Mouse (Mus musculus): ENCODE results near the gene Eml1. TPM values are rescaled to one million over a fixed set of nuclear protein-coding genes. Genes with fewer than 3 reads are reported as not detected.

Eml1 gene
- polyA plus RNA-seq, 1 experiment from 2014 or later, result 10.6 TPM

- H3K4me3 ChIP-seq, result no peak overlapping the region
- no peak overlapping the region for H3K27ac ChIP-seq
- H3K9me3 ChIP-seq (replicated peaks), result no peaks in the 10 kb centered on the region
- no peaks in the 10 kb centered on the region for H3K36me3 ChIP-seq
- H3K9ac ChIP-seq, result no peak overlapping the region
- H3K4me2 ChIP-seq, result no peak overlapping the region
- no peaks in the 10 kb centered on the region for H3K4me1 ChIP-seq
- no peak for ATAC-seq
- 56% methylated on average over 16 of the region's 16 CpGs for WGBS (ENCODE audit: insufficient replicate concordance)
- peaks cover 42% of the 10 kb centered on the region for H3K27me3 ChIP-seq (replicated peaks)
Observed at GRCm38 (mm10) chr12:108452151-108452874, 81.6 kb downstream of the Eml1 start.

GRCm38 (mm10) chr12:108453561-108454044, 82.8 kb downstream of the Eml1 start:
- no peak overlapping the region for H3K4me2 ChIP-seq
- no peak overlapping the region for H3K9ac ChIP-seq
- 39% methylated on average over 8 of the region's 8 CpGs for WGBS (ENCODE audit: insufficient replicate concordance)
- peaks cover 37% of the 10 kb centered on the region for H3K27me3 ChIP-seq (replicated peaks)
- H3K4me1 ChIP-seq, result no peaks in the 10 kb centered on the region
- H3K9me3 ChIP-seq (replicated peaks), result no peaks in the 10 kb centered on the region
- H3K4me3 ChIP-seq, result no peak overlapping the region
- no peak overlapping the region for H3K27ac ChIP-seq
- no peaks in the 10 kb centered on the region for H3K36me3 ChIP-seq
- ATAC-seq, result no peak

GRCm38 (mm10) chr12:108455004-108455403, 84.2 kb downstream of the Eml1 start:
- Histone ChIP-seq H3K9ac (no peak overlapping the region), H3K36me3 (no peaks in the 10 kb centered on the region), H3K9me3 (replicated peaks) (no peaks in the 10 kb centered on the region), H3K27me3 (replicated peaks) (peaks cover 26% of the 10 kb centered on the region), H3K4me1 (no peaks in the 10 kb centered on the region), H3K27ac (no peak overlapping the region), H3K4me3 (no peak overlapping the region), H3K4me2 (no peak overlapping the region)
- 69% methylated on average over 4 of the region's 4 CpGs for whole genome bisulfite sequencing (ENCODE audit: insufficient replicate concordance)
- no peak for ATAC-seq

- 52% methylated on average over 1 of the region's 1 CpGs for WGBS (ENCODE audit: insufficient replicate concordance)
- Histone ChIP-seq H3K4me1 (no peaks in the 10 kb centered on the region), H3K4me3 (no peak overlapping the region), H3K4me2 (no peak overlapping the region), H3K9ac (no peak overlapping the region), H3K27me3 (replicated peaks) (0 out of 2 replicates have a peak, but pooled peaks cover 7% of the 10 kb centered on the region), H3K36me3 (no peaks in the 10 kb centered on the region), H3K27ac (no peak overlapping the region), H3K9me3 (replicated peaks) (no peaks in the 10 kb centered on the region)
- no peak for ATAC-seq
Observed at GRCm38 (mm10) chr12:108472898-108473297, 102.1 kb downstream of the Eml1 start.

GRCm38 (mm10) chr12:108474440-108474839, 103.7 kb downstream of the Eml1 start:
- no peak for ATAC-seq
- Histone ChIP-seq H3K4me2 (no peak overlapping the region), H3K36me3 (no peaks in the 10 kb centered on the region), H3K9me3 (replicated peaks) (no peaks in the 10 kb centered on the region), H3K27ac (no peak overlapping the region), H3K27me3 (replicated peaks) (0 out of 2 replicates have a peak, but pooled peaks cover 4% of the 10 kb centered on the region), H3K9ac (no peak overlapping the region), H3K4me1 (no peaks in the 10 kb centered on the region), H3K4me3 (no peak overlapping the region)
- 55% methylated on average over 3 of the region's 3 CpGs for WGBS (ENCODE audit: insufficient replicate concordance)

- no peak overlapping the region for H3K4me2 ChIP-seq
- H3K4me1 ChIP-seq, result no peaks in the 10 kb centered on the region
- ATAC-seq, result no peak
Observed at GRCm38 (mm10) chr12:108478714-108479113, 108.0 kb downstream of the Eml1 start.

GRCm38 (mm10) chr12:108480704-108481365, 110.1 kb downstream of the Eml1 start:
- H3K9ac ChIP-seq, result no peak overlapping the region
- peaks cover 14% of the 10 kb centered on the region; the same call in 1 of the 2 replicates for H3K27me3 ChIP-seq (replicated peaks)
- WGBS (ENCODE audit: insufficient replicate concordance), result 48% methylated on average over 9 of the region's 9 CpGs
- no peaks in the 10 kb centered on the region for H3K36me3 ChIP-seq
- no peak overlapping the region for H3K4me2 ChIP-seq
- H3K4me3 ChIP-seq, result no peak overlapping the region
- H3K27ac ChIP-seq, result no peak overlapping the region
- no peaks in the 10 kb centered on the region for H3K9me3 ChIP-seq (replicated peaks)
- H3K4me1 ChIP-seq, result no peaks in the 10 kb centered on the region
- no peak for ATAC-seq

More at GRCm38 (mm10) chr12:108478714-108479113, 108.0 kb downstream of the Eml1 start:
- no peaks in the 10 kb centered on the region for H3K9me3 ChIP-seq (replicated peaks)
- H3K4me3 ChIP-seq, result no peak overlapping the region
- WGBS (ENCODE audit: insufficient replicate concordance), result 31% methylated on average over 5 of the region's 5 CpGs
- no peaks in the 10 kb centered on the region for H3K36me3 ChIP-seq
- no peak overlapping the region for H3K9ac ChIP-seq
- H3K27ac ChIP-seq, result no peak overlapping the region
- H3K27me3 ChIP-seq (replicated peaks), result peaks cover 13% of the 10 kb centered on the region; the same call in 1 of the 2 replicates

GRCm38 (mm10) chr12:108489076-108489475, 118.3 kb downstream of the Eml1 start:
- 48% methylated on average over 5 of the region's 5 CpGs for WGBS (ENCODE audit: insufficient replicate concordance)
- Histone ChIP-seq H3K4me2 (no peak overlapping the region), H3K4me3 (no peak overlapping the region), H3K4me1 (no peaks in the 10 kb centered on the region), H3K9me3 (replicated peaks) (no peaks in the 10 kb centered on the region), H3K27ac (no peak overlapping the region), H3K36me3 (no peaks in the 10 kb centered on the region), H3K27me3 (replicated peaks) (peaks cover 32% of the 10 kb centered on the region), H3K9ac (no peak overlapping the region)
- no peak for ATAC-seq

- Histone ChIP-seq H3K4me2 (no peak overlapping the region), H3K4me3 (no peak overlapping the region), H3K36me3 (no peaks in the 10 kb centered on the region), H3K27me3 (replicated peaks) (peaks cover 32% of the 10 kb centered on the region), H3K27ac (no peak overlapping the region), H3K9me3 (replicated peaks) (no peaks in the 10 kb centered on the region), H3K4me1 (no peaks in the 10 kb centered on the region), H3K9ac (no peak overlapping the region)
- ATAC-seq, result no peak
- WGBS (ENCODE audit: insufficient replicate concordance), result 48% methylated on average over 2 of the region's 2 CpGs
Observed at GRCm38 (mm10) chr12:108489741-108490140, 119.0 kb downstream of the Eml1 start.

- no peak overlapping the region for H3K27ac ChIP-seq
- H3K9me3 ChIP-seq (replicated peaks), result no peaks in the 10 kb centered on the region
- no peak overlapping the region for H3K4me3 ChIP-seq
- 59% methylated on average over 6 of the region's 6 CpGs for WGBS (ENCODE audit: insufficient replicate concordance)
- no peak overlapping the region for H3K4me2 ChIP-seq
- no peak overlapping the region for H3K9ac ChIP-seq
- ATAC-seq, result no peak
- no peaks in the 10 kb centered on the region for H3K36me3 ChIP-seq
- peaks cover 32% of the 10 kb centered on the region for H3K27me3 ChIP-seq (replicated peaks)
- H3K4me1 ChIP-seq, result no peaks in the 10 kb centered on the region
Observed at GRCm38 (mm10) chr12:108490336-108490735, 119.6 kb downstream of the Eml1 start.

- Histone ChIP-seq H3K4me3 (no peak overlapping the region), H3K27ac (no peak overlapping the region), H3K4me2 (no peak overlapping the region), H3K9ac (no peak overlapping the region), H3K27me3 (replicated peaks) (peaks cover 30% of the 10 kb centered on the region), H3K36me3 (no peaks in the 10 kb centered on the region), H3K9me3 (replicated peaks) (no peaks in the 10 kb centered on the region), H3K4me1 (no peaks in the 10 kb centered on the region)
- 40% methylated on average over 7 of the region's 7 CpGs for WGBS (ENCODE audit: insufficient replicate concordance)
- ATAC-seq, result no peak
Observed at GRCm38 (mm10) chr12:108490954-108491353, 120.2 kb downstream of the Eml1 start.

- no peak overlapping the region for H3K27ac ChIP-seq
- no peak overlapping the region for H3K9ac ChIP-seq
- WGBS (ENCODE audit: insufficient replicate concordance), result 18% methylated on average over 4 of the region's 4 CpGs
- H3K4me1 ChIP-seq, result no peaks in the 10 kb centered on the region
- no peaks in the 10 kb centered on the region for H3K36me3 ChIP-seq
- no peak overlapping the region for H3K4me3 ChIP-seq
- no peaks in the 10 kb centered on the region for H3K9me3 ChIP-seq (replicated peaks)
- peaks cover 23% of the 10 kb centered on the region for H3K27me3 ChIP-seq (replicated peaks)
- no peak overlapping the region for H3K4me2 ChIP-seq
- ATAC-seq, result no peak
Observed at GRCm38 (mm10) chr12:108494011-108494541, 123.3 kb downstream of the Eml1 start.
